Mouse (Mus musculus): Measurements from ENCODE around the gene Tsg101.

DNA sequence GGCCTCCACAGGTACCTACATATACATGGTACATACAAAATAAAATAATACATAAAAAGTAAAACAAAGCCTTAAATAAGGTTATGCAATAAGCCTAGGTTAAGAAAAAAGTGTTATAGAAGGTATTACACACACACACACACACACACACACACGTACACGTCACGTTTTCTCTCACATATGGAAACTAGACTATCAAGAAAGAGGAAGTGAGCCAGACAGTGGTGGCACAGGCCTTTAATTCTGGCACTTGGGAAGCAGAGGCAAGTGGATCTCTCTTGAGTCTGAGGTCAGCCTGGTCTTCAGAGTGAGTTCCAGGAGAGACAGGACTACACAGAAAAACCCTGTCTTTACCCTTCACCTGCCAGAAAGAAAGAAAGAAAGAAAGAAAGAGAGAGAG is 24.3 kb downstream of the Tsg101 start:
- no peak for TF ChIP-seq POLR2A (IDR thresholded peaks at IDR 0.05; ENCODE audit: borderline replicate concordance, low read depth, low read length)
- no peak for TF ChIP-seq CTCF (IDR thresholded peaks at IDR 0.05; ENCODE audit: low read depth, low read length)

All from bone marrow macrophage, adult 2 months (primary cell).